Mouse (Mus musculus) urinary bladder, postnatal 0 days (tissue): ENCODE results near the gene Rlim. TPM values are rescaled to one million over a fixed set of nuclear protein-coding genes. Genes with fewer than 3 reads are reported as not detected.

Experiments used
- polyA plus RNA-seq: library from polyadenylated mRNA; unstranded; fragments of >200 nt; fragmentation: Nextera tagmentation; extraction: Ambion mirVana; gene quantifications from 2 replicates; pipeline ENCODE4 v1.2.1, GENCODE M21; 2015

Gene Rlim
- 14.5 and 17.7 TPM in 2 replicates for polyA plus RNA-seq

GRCm38 (mm10) chrX:103981169-103981689 is at the start of gene Rlim:
Gene Rlim, minus strand, starts transcription at chrX:103981284.

Other genes starting within 250 kb of the Rlim start
- 9.4 and 10.6 TPM in 2 replicates for gene Slc16a2, start 159.3 kb downstream of the Rlim start, polyA plus RNA-seq
- 0.36 and 0.42 TPM in 2 replicates for gene Nexmif, start 219.9 kb upstream of the Rlim start, polyA plus RNA-seq